Mouse (Mus musculus): ENCODE data around the gene Col11a2.
A peak's percentile ranks its signal among the peaks of the same experiment; 100 is the strongest.

Gene Col11a2

DNA sequence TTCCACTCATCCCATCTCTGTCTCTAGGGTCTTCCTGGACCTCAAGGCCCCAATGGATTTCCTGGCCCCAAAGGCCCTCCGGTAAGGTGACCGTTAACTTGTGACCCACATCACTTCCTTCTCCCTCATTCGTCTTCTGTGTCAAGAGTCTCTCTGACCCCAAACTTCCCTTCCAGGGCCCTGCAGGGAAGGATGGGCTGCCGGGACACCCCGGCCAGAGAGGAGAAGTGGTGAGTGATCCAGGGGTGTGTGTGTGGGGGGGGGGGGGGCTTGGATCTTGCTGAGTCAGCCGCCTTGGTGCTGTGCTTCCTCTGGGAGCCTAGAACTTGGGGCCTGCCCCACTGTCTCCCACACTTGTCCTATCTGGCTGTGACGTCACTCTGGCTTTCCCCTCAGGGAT is 18.0 kb downstream of the Col11a2 start:
- no peak for DNase-seq (ENCODE audit: low spot score)

DNA sequence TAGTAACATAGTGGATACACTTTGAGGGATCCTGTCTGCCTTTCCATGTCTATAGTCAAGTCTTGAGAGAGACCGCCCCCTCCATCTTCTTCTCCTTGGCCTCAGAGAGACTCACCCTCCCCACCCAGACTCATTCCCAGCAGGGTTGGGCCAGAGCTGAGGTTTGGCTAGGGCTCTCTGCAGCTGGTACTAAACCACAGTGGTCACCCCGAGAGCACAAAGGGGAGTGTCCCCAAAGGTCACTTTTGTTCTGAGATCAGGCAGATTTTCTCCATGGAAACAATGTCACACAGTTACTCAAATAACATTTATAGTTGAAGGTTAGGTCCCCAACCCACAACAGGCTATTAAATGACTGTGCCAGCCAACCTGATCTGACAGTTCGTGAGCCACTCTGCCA is 29.6 kb downstream of the Col11a2 start:
- no peak for DNase-seq (ENCODE audit: low spot score)

DNA sequence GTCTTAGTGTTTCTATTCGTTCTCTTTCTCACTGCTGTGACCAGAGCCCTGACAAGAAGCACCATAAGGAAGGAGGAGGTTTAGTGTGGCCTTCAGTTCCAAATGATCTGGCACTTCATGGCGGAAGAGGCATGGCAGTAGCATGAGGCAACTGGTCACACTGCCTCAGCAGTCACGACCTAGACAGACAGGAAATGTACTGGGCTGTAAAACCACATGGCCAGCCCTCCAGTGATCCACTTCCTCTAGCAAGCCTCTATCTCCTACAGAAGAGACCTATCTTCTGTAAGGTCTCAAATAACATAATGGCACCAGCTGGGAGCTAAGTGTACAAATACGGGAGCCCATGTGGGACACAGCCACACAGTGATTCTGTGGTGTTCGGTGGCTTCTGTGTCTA is 32.9 kb downstream of the Col11a2 start:
- no peak for DNase-seq (ENCODE audit: low spot score)

DNA sequence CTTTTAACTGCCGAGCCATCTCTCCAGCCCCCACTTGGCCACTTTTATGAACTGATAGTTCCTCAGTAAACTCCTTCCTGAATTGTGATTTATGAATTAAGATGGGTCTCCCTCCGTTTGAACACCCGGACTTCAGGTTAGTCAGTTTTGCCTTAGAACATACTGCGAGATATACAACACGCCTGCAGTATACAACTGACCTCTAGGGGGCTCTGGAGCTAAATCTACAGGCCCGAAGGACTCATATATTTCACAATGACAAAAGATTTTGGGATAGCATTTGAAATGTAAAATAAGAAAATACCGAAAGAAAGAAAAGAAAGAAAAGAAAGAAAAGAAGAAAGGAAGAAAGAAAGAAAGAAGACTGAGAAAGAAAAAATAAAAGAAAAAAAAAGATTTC is 36.0 kb downstream of the Col11a2 start:
- peak; percentile 75 for DNase-seq (ENCODE audit: low spot score)

DNA sequence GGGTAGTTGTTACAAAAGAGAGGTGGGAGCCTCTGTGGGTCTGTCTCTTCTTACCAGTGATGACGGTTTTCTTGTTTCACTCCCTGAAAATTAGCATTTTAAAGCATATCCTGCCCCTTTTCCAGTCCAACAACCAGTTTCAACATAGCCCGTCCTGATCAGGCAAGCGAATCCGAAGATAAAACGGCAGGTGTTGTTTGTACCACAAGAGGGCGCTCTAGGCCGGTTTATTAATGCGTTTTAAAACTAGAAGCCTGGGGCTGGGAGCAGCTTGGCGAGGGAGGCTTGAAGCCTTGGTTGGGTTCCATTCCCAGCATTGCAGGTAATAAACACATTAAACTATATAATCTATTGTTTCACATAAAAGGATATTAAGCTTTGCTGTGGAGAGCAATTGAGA is 38.3 kb downstream of the Col11a2 start:
- DNase-seq (ENCODE audit: low spot score) = peak; percentile 92

DNA sequence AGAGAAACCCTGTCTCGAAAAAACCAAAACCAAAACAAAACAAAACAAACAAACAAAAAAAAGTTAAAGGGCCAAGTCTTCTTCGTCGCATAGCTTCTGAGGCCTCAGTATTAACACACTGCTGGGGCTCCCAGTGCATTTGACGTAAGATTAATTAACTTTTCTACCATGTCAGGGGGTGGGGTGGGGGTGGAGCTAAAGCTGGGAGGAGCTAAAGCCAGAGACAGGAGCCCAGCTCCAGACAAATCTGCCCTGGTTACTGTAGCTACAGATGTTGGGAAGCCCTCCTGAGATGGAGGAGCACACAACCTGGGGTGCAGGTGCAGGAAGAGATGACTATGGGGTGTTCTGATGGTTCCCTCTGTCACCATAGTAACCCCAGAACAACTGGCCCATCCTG is 38.9 kb downstream of the Col11a2 start:
- no peak for DNase-seq (ENCODE audit: low spot score)

DNA sequence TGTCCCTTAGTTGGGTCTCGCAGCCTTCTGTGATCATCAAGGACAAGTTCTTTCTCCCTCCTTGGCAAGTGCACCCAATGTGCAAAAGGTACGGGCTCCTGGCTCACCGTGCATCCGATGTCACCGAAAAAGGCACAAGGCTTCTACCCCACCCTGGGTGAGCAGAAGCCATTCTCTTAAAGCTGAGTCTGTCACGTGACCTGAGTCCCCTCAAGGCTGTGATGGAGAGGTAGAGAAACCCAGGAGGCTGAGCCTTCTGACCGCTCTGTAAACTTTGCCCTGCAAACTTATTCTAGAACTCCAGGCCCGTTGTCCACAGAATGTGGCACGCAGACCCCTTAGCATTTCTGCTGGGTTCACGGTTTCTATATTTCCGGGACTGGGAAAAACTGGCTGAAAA is 39.8 kb downstream of the Col11a2 start:
- DNase-seq (ENCODE audit: low spot score) = no peak

DNA sequence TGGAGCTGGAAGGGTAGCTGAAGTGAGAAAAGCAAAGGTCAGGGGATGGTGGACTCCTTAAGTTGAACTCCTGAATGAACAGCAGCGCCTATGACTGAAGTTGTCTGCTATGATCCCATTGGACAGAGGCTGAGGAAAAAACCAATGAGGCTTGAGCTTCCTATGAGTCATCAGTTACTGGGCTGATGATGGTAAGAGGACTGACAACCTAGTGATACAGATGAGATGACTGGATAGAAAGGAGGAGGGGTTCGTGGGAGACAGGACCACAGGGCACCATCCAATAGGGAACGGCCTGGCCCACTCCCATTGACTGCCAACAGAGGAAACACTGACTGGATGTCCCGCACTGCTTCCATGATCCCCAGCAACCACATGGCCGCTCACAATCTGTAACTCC is 40.4 kb downstream of the Col11a2 start:
- DNase-seq (ENCODE audit: low spot score) = peak; percentile 66

- DNase-seq (ENCODE audit: low spot score) = no peak
Observed at GRCm38 (mm10) chr17:34083104-34083503, 43.9 kb downstream of the Col11a2 start.

DNA sequence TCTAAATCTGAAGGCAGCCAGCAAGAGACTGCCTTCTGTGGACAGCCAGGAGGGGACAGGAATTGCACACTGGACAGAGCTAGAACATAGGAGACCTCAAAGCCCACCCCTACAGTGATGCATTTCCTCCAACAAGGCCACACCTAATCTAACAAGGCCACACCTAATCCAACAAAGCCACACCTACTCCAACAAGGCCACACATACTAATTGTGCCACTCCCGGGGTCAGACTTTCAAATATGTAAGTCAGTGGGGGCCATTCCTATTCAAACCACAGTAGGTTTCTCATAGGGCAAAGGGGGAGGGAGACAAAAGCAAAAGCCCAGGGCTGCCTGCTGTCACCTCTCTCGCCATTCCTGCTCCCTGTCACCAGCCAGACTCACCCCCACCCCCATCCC is 48.1 kb downstream of the Col11a2 start:
- DNase-seq (ENCODE audit: low spot score) = no peak

GRCm38 (mm10) chr17:34088124-34088523 is 48.9 kb downstream of the Col11a2 start:
- DNase-seq (ENCODE audit: low spot score) = no peak

GRCm38 (mm10) chr17:34090923-34091322 is 51.7 kb downstream of the Col11a2 start:
- no peak for DNase-seq (ENCODE audit: low spot score)

GRCm38 (mm10) chr17:34092197-34092875 is 53.1 kb downstream of the Col11a2 start, which contains the start of gene H2-Oa:
TSS of gene H2-Oa (plus strand) at chr17:34092340.
- no peak for DNase-seq (ENCODE audit: low spot score)

DNA sequence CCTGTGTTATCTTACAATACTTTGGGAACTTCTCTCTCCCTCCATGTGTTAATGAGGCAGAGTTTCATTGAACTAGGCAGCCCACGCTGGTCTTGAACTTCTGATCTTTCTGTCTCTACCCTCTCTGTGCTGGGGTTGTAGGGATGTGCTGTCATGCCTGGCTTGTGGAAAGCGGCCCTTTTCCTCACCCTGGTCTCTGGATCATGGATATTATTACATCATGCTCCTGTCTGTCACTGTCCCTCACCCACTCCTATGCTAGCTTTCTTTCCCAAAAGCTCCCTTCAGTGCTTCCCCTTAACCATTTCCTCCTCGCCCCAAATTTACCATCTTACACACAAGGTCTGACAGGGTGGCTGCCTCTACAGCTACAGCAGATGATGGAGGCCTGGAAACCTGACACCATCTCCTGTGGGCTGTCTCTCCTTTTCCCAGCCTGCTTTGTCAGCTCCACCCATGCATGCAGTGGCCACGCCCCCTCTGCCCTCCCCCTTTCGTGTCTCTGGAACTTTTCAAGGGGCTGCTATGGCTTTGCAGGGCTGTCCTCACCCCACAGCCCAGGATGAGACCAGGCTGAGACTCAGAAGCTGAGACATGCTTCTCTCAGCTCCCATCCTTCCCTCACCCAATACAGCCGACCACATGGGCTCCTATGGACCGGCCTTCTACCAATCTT is 54.1 kb downstream of the Col11a2 start:
- DNase-seq (ENCODE audit: low spot score) = no peak

- DNase-seq (ENCODE audit: low spot score) = no peak
Observed at GRCm38 (mm10) chr17:34094283-34095035, 55.2 kb downstream of the Col11a2 start.

DNA sequence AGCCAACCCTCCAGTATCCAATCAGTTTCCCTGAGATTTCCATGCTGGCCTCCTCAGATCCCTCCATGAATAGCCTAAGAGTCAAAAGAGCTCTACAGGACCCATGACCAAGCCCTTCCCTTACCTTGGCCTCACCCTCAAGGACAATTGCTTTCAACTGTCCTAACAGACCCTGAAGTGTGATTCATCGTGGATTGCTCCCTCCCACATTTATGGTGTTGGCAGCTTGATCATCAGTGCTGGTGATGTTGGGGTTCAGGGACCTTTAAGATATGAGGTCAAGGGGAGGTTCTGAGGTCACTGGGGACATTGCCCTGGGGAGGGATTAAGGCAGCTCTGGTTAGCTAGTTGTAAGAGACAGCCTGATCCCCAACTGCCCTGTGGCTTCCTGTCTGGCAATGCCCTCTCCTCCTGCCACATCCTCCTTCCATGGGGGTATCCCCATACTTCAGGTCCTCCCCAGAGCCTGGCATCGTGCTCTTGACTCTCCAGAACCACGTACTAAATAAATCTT is 57.3 kb downstream of the Col11a2 start:
- DNase-seq (ENCODE audit: low spot score) = no peak

GRCm38 (mm10) chr17:34097272-34097671 is 58.0 kb downstream of the Col11a2 start:
- DNase-seq (ENCODE audit: low spot score) = no peak

GRCm38 (mm10) chr17:34098709-34099479 is 59.7 kb downstream of the Col11a2 start:
- no peak for DNase-seq (ENCODE audit: low spot score)

DNA sequence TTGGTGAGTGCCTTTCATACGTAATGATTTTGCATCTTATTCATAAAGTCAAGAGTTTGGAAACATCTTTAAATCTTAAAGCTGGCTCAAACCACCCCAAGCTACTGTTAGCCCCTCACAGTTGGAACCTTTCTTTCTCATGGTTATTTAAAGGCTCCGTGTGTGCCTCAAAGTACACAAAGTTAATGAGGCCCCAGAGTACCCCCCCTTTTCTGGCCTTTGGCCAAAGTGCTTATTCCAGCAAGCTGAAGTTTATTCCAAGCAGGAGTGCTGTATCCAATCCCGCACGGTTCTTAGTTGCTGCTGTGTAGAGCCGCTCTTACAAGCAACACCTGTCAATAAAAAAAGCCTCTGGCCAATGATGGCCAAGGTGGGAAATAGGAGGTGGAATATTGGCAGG is 60.3 kb downstream of the Col11a2 start:
- DNase-seq (ENCODE audit: low spot score) = no peak

GRCm38 (mm10) chr17:34101185-34101584 is 61.9 kb downstream of the Col11a2 start:
- no peak for DNase-seq (ENCODE audit: low spot score)

- DNase-seq (ENCODE audit: low spot score) = peak; percentile 96
Observed at GRCm38 (mm10) chr17:34101604-34102032, 62.4 kb downstream of the Col11a2 start.

DNA sequence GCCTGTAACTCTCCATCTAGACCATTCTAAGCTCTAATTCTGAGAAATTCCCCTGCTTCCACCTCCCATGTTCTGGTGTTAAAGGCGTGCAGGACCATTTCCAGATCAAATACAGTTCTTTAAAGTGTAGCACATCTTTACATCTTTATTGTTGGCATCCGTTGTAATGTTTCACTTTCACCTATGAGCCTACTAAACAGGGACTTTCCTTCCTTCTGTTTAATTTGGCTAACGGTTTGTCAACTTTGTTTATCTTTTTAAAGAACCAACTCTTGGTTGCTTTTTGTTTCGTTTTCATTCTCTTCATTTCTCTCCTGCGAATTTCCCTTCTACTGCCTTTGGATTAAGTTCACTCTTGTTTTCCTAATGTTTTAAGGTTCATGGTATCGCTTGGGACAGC is 63.6 kb downstream of the Col11a2 start:
- peak; percentile 44 for DNase-seq (ENCODE audit: low spot score)

Measured in adipocyte (in vitro differentiated cells).